Mouse (Mus musculus): ENCODE results near the gene Sympk.
"Not testable (repeated sequence)": the region's sequence is repeated elsewhere in the genome, so short reads cannot be mapped to it uniquely, and the experiment has no call there.

Sympk gene

GRCm38 (mm10) chr7:19052345-19053135 lies 28.4 kb downstream of the Sympk start:
- DNase-seq (ENCODE audit: low spot score in 2 of 2) = no peak

- no peak for DNase-seq (ENCODE audit: low spot score in 2 of 2)
These were observed 29.0 kb downstream of the Sympk start for GRCm38 (mm10) chr7:19053136-19053532.

- peak; percentile 54 to 78 for DNase-seq (ENCODE audit: low spot score in 2 of 2)
These were observed 30.0 kb downstream of the Sympk start, which contains the start of gene Rsph6a for GRCm38 (mm10) chr7:19054047-19054776. TSS of gene Rsph6a (plus strand) at chr7:19054690.

- DNase-seq (ENCODE audit: low spot score in 2 of 2) = no peak
These were observed 30.6 kb downstream of the Sympk start for GRCm38 (mm10) chr7:19054777-19055076.

- no peak for DNase-seq (ENCODE audit: low spot score in 2 of 2)
These were observed 30.9 kb downstream of the Sympk start for GRCm38 (mm10) chr7:19055108-19055507.

- no peak for DNase-seq (ENCODE audit: low spot score in 2 of 2)
These were observed 33.2 kb downstream of the Sympk start for GRCm38 (mm10) chr7:19057405-19057804.

- DNase-seq (ENCODE audit: low spot score in 2 of 2) = no peak
These were observed 41.7 kb downstream of the Sympk start for GRCm38 (mm10) chr7:19065896-19066295.

GRCm38 (mm10) chr7:19067063-19067462 lies 42.9 kb downstream of the Sympk start:
- DNase-seq (ENCODE audit: low spot score in 2 of 2) = no peak

GRCm38 (mm10) chr7:19067935-19068334 lies 43.8 kb downstream of the Sympk start:
- no peak for DNase-seq (ENCODE audit: low spot score in 2 of 2)

- DNase-seq (ENCODE audit: low spot score in 2 of 2) = peak in 1 of 2 experiments; percentile 78
These were observed 44.5 kb downstream of the Sympk start for GRCm38 (mm10) chr7:19068707-19069106.

- no peak for DNase-seq (ENCODE audit: low spot score in 2 of 2)
These were observed 45.3 kb downstream of the Sympk start for GRCm38 (mm10) chr7:19069500-19069899.

GRCm38 (mm10) chr7:19071024-19071423 lies 46.8 kb downstream of the Sympk start:
- DNase-seq (ENCODE audit: low spot score in 2 of 2) = not testable (repeated sequence)

GRCm38 (mm10) chr7:19073504-19073903 lies 49.3 kb downstream of the Sympk start:
- DNase-seq (ENCODE audit: low spot score in 2 of 2) = no peak

GRCm38 (mm10) chr7:19074494-19074893 lies 50.3 kb downstream of the Sympk start:
- no peak for DNase-seq (ENCODE audit: low spot score in 2 of 2)

GRCm38 (mm10) chr7:19075231-19075630 lies 51.1 kb downstream of the Sympk start:
- DNase-seq (ENCODE audit: low spot score in 2 of 2) = no peak

- DNase-seq (ENCODE audit: low spot score in 2 of 2) = peak; percentile 89 to 94
These were observed 51.8 kb downstream of the Sympk start, which contains the start of gene Dmwd for GRCm38 (mm10) chr7:19075723-19076585. TSS of gene Dmwd (plus strand) at chr7:19076227.

GRCm38 (mm10) chr7:19076586-19076991 lies 52.4 kb downstream of the Sympk start:
- no peak for DNase-seq (ENCODE audit: low spot score in 2 of 2)

- no peak for DNase-seq (ENCODE audit: low spot score in 2 of 2)
These were observed 53.6 kb downstream of the Sympk start for GRCm38 (mm10) chr7:19077761-19078160.

GRCm38 (mm10) chr7:19078732-19079131 lies 54.6 kb downstream of the Sympk start:
- no peak for DNase-seq (ENCODE audit: low spot score in 2 of 2)

- no peak for DNase-seq (ENCODE audit: low spot score in 2 of 2)
These were observed 56.3 kb downstream of the Sympk start for GRCm38 (mm10) chr7:19080451-19080950.

- no peak for DNase-seq (ENCODE audit: low spot score in 2 of 2)
These were observed 58.0 kb downstream of the Sympk start for GRCm38 (mm10) chr7:19082171-19082570.

- no peak for DNase-seq (ENCODE audit: low spot score in 2 of 2)
These were observed 58.9 kb downstream of the Sympk start for GRCm38 (mm10) chr7:19083096-19083495.
